Mouse (Mus musculus) olfactory bulb, adult 2 months (tissue): ENCODE measurements at regions not wholly inside any gene's neighbourhood (a gene's known extent, or its start where the extent isn't known, plus 50 kb on each side); places are given as distances from the start of the nearest gene placed in this dataset.

ENCODE experiments used
- H3K27ac ChIP-seq: fragments of 200-500 bp; 2 replicates; pipeline ENCODE4 v1.5.1; 2012; ENCODE audit warnings: low read depth, low read length; ENCODE audit not compliant: insufficient read depth
- H3K4me1 ChIP-seq: fragments of 200-500 bp; 2 replicates; pipeline ENCODE4 v1.6.1; 2012; ENCODE audit warnings: low read length; ENCODE audit not compliant: control insufficient read depth, insufficient read depth
- H3K4me3 ChIP-seq: fragments of 200-500 bp; 2 replicates; pipeline ENCODE4 v1.5.1; 2012; ENCODE audit warnings: mild to moderate bottlenecking, low read depth, low read length, moderate library complexity; ENCODE audit not compliant: insufficient read depth
- CTCF ChIP-seq: fragments of 200-500 bp; IDR thresholded peaks from 2 replicates; pipeline ENCODE4 v1.5.1; 2012; ENCODE audit warnings: low read depth, mild to moderate bottlenecking, low read length, moderate library complexity; ENCODE audit not compliant: insufficient read depth
- POLR2A ChIP-seq: fragments of 200-500 bp; IDR thresholded peaks from 2 replicates; pipeline ENCODE4 v1.6.1; 2012; ENCODE audit warnings: mild to moderate bottlenecking, low read depth, low read length, moderate library complexity; ENCODE audit not compliant: insufficient read depth
- WGBS: fragments of 180-500 bp; shearing (Covaris S2); methylation state at CpG from one replicate; pipeline ENCODE4 v1.1.7; 2018; 5-methylcytosine and 5-hydroxymethylcytosine counted together

DNA sequence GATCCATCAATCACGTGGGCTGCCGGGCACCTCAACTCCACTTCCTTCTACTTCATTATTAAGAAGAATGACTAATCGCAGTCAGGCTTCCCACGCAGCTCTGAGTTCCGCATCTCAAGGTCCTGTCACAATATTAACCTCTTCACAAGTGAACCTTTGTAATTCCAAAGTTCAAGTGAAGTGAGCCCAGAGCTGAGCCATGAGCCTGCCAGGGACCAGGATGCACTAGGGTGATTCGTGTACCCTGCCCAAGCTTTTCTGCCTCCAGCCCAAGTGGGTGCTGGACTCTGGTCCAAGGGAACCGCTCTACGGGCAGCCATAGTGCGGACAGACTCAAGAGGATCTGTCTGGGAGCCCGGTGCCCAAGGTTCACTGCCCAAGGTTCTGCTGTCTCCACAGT, 463.4 kb downstream of the Ajap1 start:
- WGBS: 53% methylated on average over 10 of the region's 10 CpGs
- no peak for TF ChIP-seq CTCF
- TF ChIP-seq POLR2A: no peak
- Histone ChIP-seq H3K27ac (no peak overlapping the region), H3K4me3 (no peak overlapping the region), H3K4me1 (peaks cover 13% of the 10 kb centered on the region)

DNA sequence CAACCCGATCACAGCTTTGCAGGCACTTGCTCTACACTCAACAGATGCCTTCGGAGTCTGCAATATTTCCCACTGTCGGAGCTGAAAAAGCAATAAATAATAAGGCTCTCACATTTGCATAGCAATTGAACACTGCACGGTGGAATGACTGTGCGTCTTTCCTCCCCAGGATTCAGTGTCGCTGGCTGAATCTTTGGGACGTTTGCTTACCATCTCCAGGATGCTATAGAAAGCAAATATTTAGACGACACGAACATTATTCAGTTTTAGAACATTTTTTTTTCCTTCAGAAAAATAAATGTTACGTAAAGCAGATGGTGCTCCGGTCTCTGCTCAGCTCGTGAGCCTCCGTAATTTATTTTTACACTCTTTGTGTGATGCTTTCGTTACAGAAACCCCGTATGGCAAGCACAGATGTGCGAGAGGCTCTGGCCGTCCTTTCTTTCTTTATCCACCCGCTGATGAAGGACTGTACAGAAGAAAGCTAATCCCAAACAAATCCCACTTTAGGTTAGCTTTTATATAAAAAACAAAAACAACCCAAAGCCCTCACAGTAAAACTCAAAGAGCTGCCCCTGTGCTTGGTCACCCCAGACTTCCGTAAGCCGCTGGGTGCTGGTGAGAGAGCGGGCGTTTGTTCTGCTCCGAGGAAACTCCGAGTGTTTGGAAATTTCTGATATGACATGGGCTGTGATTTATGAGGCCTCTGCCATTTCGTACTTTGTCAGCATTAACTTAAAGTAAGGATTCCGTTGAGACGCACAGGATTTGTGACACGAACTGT, 464.3 kb downstream of the Ajap1 start:
- TF ChIP-seq CTCF (no peak), POLR2A (no peak)
- Histone ChIP-seq H3K4me1 (peaks cover 13% of the 10 kb centered on the region), H3K27ac (0 out of 2 replicates have a peak overlapping the region, but pooled peaks have one; percentile 14), H3K4me3 (no peak overlapping the region; the same call in 1 of the 2 replicates)
- WGBS: 24% methylated on average over 28 of the region's 28 CpGs

- WGBS: 38% methylated on average over 2 of the region's 2 CpGs
- Histone ChIP-seq H3K4me3 (no peak overlapping the region), H3K4me1 (peaks cover 13% of the 10 kb centered on the region), H3K27ac (no peak overlapping the region)
- no peak for TF ChIP-seq CTCF
- TF ChIP-seq POLR2A: no peak
Measured at GRCm38 (mm10) chr4:153017816-153018137, 464.8 kb downstream of the Ajap1 start.

DNA sequence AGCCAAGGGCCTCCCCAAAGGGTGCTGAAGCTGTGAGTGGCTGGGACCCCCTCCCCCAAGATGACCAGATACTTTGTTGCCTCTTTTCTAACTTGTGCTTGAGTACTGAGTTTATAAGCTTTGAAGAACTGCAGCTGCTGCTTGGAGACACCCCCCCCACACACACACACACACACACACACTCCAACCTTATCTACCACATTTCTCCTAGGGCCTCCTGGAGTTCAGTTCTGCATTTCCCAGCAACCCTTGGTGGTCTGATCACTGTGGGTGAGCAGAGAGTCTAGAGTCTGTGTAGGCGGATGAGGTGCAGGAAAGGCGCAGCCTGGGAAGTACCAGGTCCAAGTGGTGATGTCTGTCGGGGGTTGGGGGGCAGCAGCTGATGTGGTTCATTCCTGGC, 479.3 kb downstream of the Ajap1 start:
- WGBS: 67% methylated on average over 3 of the region's 3 CpGs
- TF ChIP-seq CTCF (no peak), POLR2A (no peak)

DNA sequence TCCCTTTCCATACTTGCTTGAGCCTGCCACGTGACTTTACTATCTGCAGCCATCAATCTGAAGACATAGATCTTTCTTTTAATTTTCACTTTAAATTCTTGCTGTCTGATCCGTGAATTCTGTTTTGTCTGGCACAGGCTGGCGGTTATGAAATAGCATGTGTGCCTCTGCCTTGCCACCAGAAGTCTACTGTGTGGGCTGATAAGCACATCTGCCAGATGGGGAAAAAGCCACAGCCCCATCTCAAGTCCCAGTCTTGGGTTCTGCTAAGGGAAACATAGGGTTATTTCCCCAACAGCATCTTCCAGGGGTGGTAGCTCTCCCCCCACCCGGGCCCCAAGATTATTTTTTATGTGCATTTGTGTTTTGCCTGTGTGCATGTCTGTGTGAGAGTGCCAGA, 480.1 kb downstream of the Ajap1 start:
- 79% methylated on average over 4 of the region's 4 CpGs for WGBS
- TF ChIP-seq CTCF (no peak), POLR2A (no peak)
- Histone ChIP-seq H3K4me3 (no peak overlapping the region), H3K4me1 (peaks cover 3% of the 10 kb centered on the region; the same call in 1 of the 2 replicates), H3K27ac (no peak overlapping the region)

More for the DNA sequence above, 479.3 kb downstream of the Ajap1 start:
- H3K4me3 ChIP-seq: no peak overlapping the region
- H3K4me1 ChIP-seq: peaks cover 3% of the 10 kb centered on the region; the same call in 1 of the 2 replicates
- H3K27ac ChIP-seq: no peak overlapping the region

DNA sequence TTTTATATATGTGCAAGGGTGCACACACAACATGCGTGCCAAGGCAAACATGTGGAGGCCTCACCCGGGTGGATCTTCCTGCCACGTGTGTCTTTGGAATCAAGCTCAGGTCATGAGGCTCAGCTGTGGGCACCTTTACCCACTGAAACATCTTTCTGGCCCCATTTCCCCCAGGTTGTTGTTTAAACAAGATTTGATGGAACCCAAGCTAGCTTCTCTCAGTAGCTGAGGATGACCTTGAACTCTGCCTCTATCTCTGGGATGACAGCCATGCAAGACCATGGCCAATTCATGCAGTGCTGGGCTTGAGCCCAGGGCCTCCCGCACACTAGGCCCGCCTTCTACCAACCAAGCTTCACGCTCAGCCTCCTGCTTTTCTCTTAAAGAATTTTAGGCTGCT, 480.9 kb downstream of the Ajap1 start:
- TF ChIP-seq CTCF (no peak), POLR2A (no peak)
- Histone ChIP-seq H3K27ac (no peak overlapping the region), H3K4me3 (no peak overlapping the region), H3K4me1 (peaks cover 3% of the 10 kb centered on the region; the same call in 1 of the 2 replicates)
- 97% methylated on average over 6 of the region's 6 CpGs for WGBS

GRCm38 (mm10) chr4:152999526-152999925, 483.1 kb downstream of the Ajap1 start:
- WGBS: 54% methylated on average over 18 of the region's 18 CpGs
- no peak overlapping the region for H3K27ac ChIP-seq
- TF ChIP-seq POLR2A (no peak), CTCF (no peak)
- no peak overlapping the region for H3K4me3 ChIP-seq
- H3K4me1 ChIP-seq: peaks cover 3% of the 10 kb centered on the region; the same call in 1 of the 2 replicates

DNA sequence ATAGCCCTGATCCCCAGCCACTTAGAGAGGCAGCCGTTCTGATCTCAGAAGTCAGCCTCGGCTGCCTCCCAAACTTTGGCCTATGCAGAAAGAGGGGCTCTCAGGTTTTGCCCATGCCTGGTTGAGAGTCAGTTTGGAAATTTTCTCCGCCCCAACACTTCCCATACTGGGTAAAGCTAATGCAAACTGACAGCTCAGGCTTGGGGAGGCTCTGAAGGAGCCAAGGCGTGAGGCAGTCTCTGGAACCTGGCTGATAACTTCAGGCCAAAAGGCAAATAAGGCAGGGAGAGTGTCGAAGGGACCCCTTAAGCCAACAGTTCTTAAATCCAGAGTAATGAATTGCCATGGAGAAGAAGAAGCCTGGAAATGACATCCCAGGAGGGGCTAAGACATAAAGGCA, 485.4 kb downstream of the Ajap1 start:
- Histone ChIP-seq H3K4me1 (no peaks in the 10 kb centered on the region; the same call in 1 of the 2 replicates), H3K4me3 (no peak overlapping the region), H3K27ac (no peak overlapping the region)
- WGBS: 95% methylated on average over 5 of the region's 5 CpGs
- TF ChIP-seq CTCF (no peak), POLR2A (no peak)

GRCm38 (mm10) chr4:152996641-152997040, 486.0 kb downstream of the Ajap1 start:
- no peak overlapping the region for H3K4me3 ChIP-seq
- H3K4me1 ChIP-seq: no peaks in the 10 kb centered on the region
- TF ChIP-seq POLR2A: no peak
- TF ChIP-seq CTCF: no peak
- H3K27ac ChIP-seq: no peak overlapping the region
- 64% methylated on average over 2 of the region's 2 CpGs for whole genome bisulfite sequencing

GRCm38 (mm10) chr4:152995052-152995595, 487.5 kb downstream of the Ajap1 start:
- TF ChIP-seq POLR2A (no peak), CTCF (no peak)
- WGBS: 84% methylated on average over 5 of the region's 5 CpGs
- H3K4me3 ChIP-seq: no peak overlapping the region
- H3K27ac ChIP-seq: no peak overlapping the region
- H3K4me1 ChIP-seq: no peaks in the 10 kb centered on the region
